Mouse (Mus musculus): ENCODE measurements around the gene Galnt17.

The Galnt17 gene

GRCm38 (mm10) chr5:131241689-131242088, 66.6 kb downstream of the Galnt17 start:
- DNase-seq (ENCODE audit: low spot score): no peak

- no peak for DNase-seq (ENCODE audit: low spot score)
Observed at GRCm38 (mm10) chr5:131239813-131240212, 68.5 kb downstream of the Galnt17 start.

GRCm38 (mm10) chr5:131236906-131237305, 71.4 kb downstream of the Galnt17 start:
- no peak for DNase-seq (ENCODE audit: low spot score)

- DNase-seq (ENCODE audit: low spot score): no peak
Observed at GRCm38 (mm10) chr5:131233828-131234227, 74.5 kb downstream of the Galnt17 start.

GRCm38 (mm10) chr5:131231060-131231459, 77.2 kb downstream of the Galnt17 start:
- DNase-seq (ENCODE audit: low spot score): no peak

- DNase-seq (ENCODE audit: low spot score): no peak
Observed at GRCm38 (mm10) chr5:131229744-131230143, 78.6 kb downstream of the Galnt17 start.

GRCm38 (mm10) chr5:131223416-131223815, 84.9 kb downstream of the Galnt17 start:
- no peak for DNase-seq (ENCODE audit: low spot score)

GRCm38 (mm10) chr5:131222498-131223244, 85.6 kb downstream of the Galnt17 start:
- DNase-seq (ENCODE audit: low spot score): no peak

GRCm38 (mm10) chr5:131218221-131218620, 90.1 kb downstream of the Galnt17 start:
- DNase-seq (ENCODE audit: low spot score): no peak

GRCm38 (mm10) chr5:131211618-131212017, 96.7 kb downstream of the Galnt17 start:
- DNase-seq (ENCODE audit: low spot score): no peak

- DNase-seq (ENCODE audit: low spot score): no peak
Observed at GRCm38 (mm10) chr5:131201146-131201545, 107.2 kb downstream of the Galnt17 start.

- DNase-seq (ENCODE audit: low spot score): no peak
Observed at GRCm38 (mm10) chr5:131192311-131192710, 116.0 kb downstream of the Galnt17 start.

- DNase-seq (ENCODE audit: low spot score): no peak
Observed at GRCm38 (mm10) chr5:131184566-131184965, 123.7 kb downstream of the Galnt17 start.

- DNase-seq (ENCODE audit: low spot score): peak; percentile 44
Observed at GRCm38 (mm10) chr5:131181231-131181630, 127.1 kb downstream of the Galnt17 start.

- no peak for DNase-seq (ENCODE audit: low spot score)
Observed at GRCm38 (mm10) chr5:131180756-131181155, 127.5 kb downstream of the Galnt17 start.

GRCm38 (mm10) chr5:131177851-131178250, 130.4 kb downstream of the Galnt17 start:
- no peak for DNase-seq (ENCODE audit: low spot score)

GRCm38 (mm10) chr5:131177168-131177567, 131.1 kb downstream of the Galnt17 start:
- DNase-seq (ENCODE audit: low spot score): no peak

GRCm38 (mm10) chr5:131169186-131169585, 139.1 kb downstream of the Galnt17 start:
- DNase-seq (ENCODE audit: low spot score): no peak

GRCm38 (mm10) chr5:131167366-131167765, 140.9 kb downstream of the Galnt17 start:
- no peak for DNase-seq (ENCODE audit: low spot score)

GRCm38 (mm10) chr5:131165681-131166080, 142.6 kb downstream of the Galnt17 start:
- DNase-seq (ENCODE audit: low spot score): no peak

GRCm38 (mm10) chr5:131157866-131158265, 150.4 kb downstream of the Galnt17 start:
- no peak for DNase-seq (ENCODE audit: low spot score)

GRCm38 (mm10) chr5:131156323-131156722, 152.0 kb downstream of the Galnt17 start:
- no peak for DNase-seq (ENCODE audit: low spot score)

GRCm38 (mm10) chr5:131142606-131143005, 165.7 kb downstream of the Galnt17 start:
- no peak for DNase-seq (ENCODE audit: low spot score)

GRCm38 (mm10) chr5:131134809-131135208, 173.5 kb downstream of the Galnt17 start:
- DNase-seq (ENCODE audit: low spot score): peak; percentile 51
